Mouse (Mus musculus): Measurements from ENCODE around the gene Gh. TPM values are rescaled to one million over a fixed set of nuclear protein-coding genes. Genes with fewer than 3 reads are reported as not detected.

The Gh gene
- polyA plus RNA-seq, 1 experiment, result not detected

GRCm38 (mm10) chr11:106260826-106261450 lies 40.7 kb downstream of the Gh start:
- Histone ChIP-seq H3K4me3 (no peak overlapping the region), H3ac (ENCODE audit: control insufficient read depth, insufficient read length) (no peak overlapping the region), H3K79me2 (ENCODE audit: control insufficient read depth, insufficient read depth) (peaks cover 44% of the 10 kb centered on the region), H3K4me2 (ENCODE audit: low read depth) (no peak overlapping the region), H3K36me3 (ENCODE audit: control insufficient read depth, insufficient read depth) (peaks cover 33% of the 10 kb centered on the region), H3K27me3 (ENCODE audit: control insufficient read depth, insufficient read depth, insufficient read length) (no peaks in the 10 kb centered on the region)
- TF ChIP-seq POLR2AphosphoS2 (IDR thresholded peaks at IDR 0.05; ENCODE audit: insufficient read length, low read depth) (no peak), MAX (IDR thresholded peaks at IDR 0.05; ENCODE audit: low read depth) (no peak), USF1 (IDR thresholded peaks at IDR 0.05; ENCODE audit: low read depth) (no peak), SRF (IDR thresholded peaks at IDR 0.05; ENCODE audit: control insufficient read depth, insufficient read length, low read depth) (no peak), MYOD1 (IDR thresholded peaks at IDR 0.05; ENCODE audit: control insufficient read depth in 1 of 3, insufficient read length in 2 of 3, low read depth in 2 of 3) (no peak), REST (IDR thresholded peaks at IDR 0.05; ENCODE audit: insufficient read depth, insufficient read length) (no peak), E2F4 (IDR thresholded peaks at IDR 0.05; ENCODE audit: insufficient read depth) (no peak), TCF12 (IDR thresholded peaks at IDR 0.05; ENCODE audit: insufficient read depth, poor library complexity, severe bottlenecking) (no peak), CEBPB (IDR thresholded peaks at IDR 0.05; ENCODE audit: insufficient read depth, poor library complexity, severe bottlenecking) (no peak), MYOG (IDR thresholded peaks at IDR 0.05; ENCODE audit: control insufficient read depth in 1 of 3, insufficient read depth in 1 of 3, insufficient read length in 2 of 3, low read depth in 2 of 3) (no peak), POLR2A (IDR thresholded peaks at IDR 0.05; ENCODE audit: insufficient read length, low read depth) (no peak), TCF3 (IDR thresholded peaks at IDR 0.05; ENCODE audit: insufficient read length, low read depth) (no peak)

- no peaks in the 10 kb centered on the region for H3K27me3 ChIP-seq (ENCODE audit: control insufficient read depth, insufficient read depth, insufficient read length)
- peak overlapping the region; percentile 96 for H3K4me2 ChIP-seq (ENCODE audit: low read depth)
- peaks cover 17% of the 10 kb centered on the region for H3K36me3 ChIP-seq (ENCODE audit: control insufficient read depth, insufficient read depth)
- peaks cover 62% of the 10 kb centered on the region for H3K79me2 ChIP-seq (ENCODE audit: control insufficient read depth, insufficient read depth)
- peak overlapping the region; percentile 49 for H3ac ChIP-seq (ENCODE audit: control insufficient read depth, insufficient read length)
- peak overlapping the region; percentile 87 for H3K4me3 ChIP-seq
- no peak for TF ChIP-seq E2F4 (IDR thresholded peaks at IDR 0.05; ENCODE audit: insufficient read depth)
- TF ChIP-seq TCF12 (IDR thresholded peaks at IDR 0.05; ENCODE audit: insufficient read depth, poor library complexity, severe bottlenecking), result no peak
- no peak for TF ChIP-seq MAX (IDR thresholded peaks at IDR 0.05; ENCODE audit: low read depth)
- no peak for TF ChIP-seq REST (IDR thresholded peaks at IDR 0.05; ENCODE audit: insufficient read depth, insufficient read length)
Observed at GRCm38 (mm10) chr11:106256775-106257174, 44.9 kb downstream of the Gh start.

- H3K4me3 ChIP-seq, result peak within 1 kb of the TSS; percentile 87
- no peaks in the 10 kb centered on the region for H3K27me3 ChIP-seq (ENCODE audit: control insufficient read depth, insufficient read depth, insufficient read length)
- H3K4me2 ChIP-seq (ENCODE audit: low read depth), result peak within 1 kb of the TSS; percentile 96
- H3K36me3 ChIP-seq (ENCODE audit: control insufficient read depth, insufficient read depth), result peaks cover 23% of the 10 kb centered on the region
- H3ac ChIP-seq (ENCODE audit: control insufficient read depth, insufficient read length), result peak within 1 kb of the TSS; percentile 49
- peaks cover 60% of the 10 kb centered on the region for H3K79me2 ChIP-seq (ENCODE audit: control insufficient read depth, insufficient read depth)
- TF ChIP-seq TCF12 (IDR thresholded peaks at IDR 0.05; ENCODE audit: insufficient read depth, poor library complexity, severe bottlenecking) (no peak), POLR2AphosphoS2 (IDR thresholded peaks at IDR 0.05; ENCODE audit: insufficient read length, low read depth) (peak; percentile 88), USF1 (IDR thresholded peaks at IDR 0.05; ENCODE audit: low read depth) (peak; percentile 16), TCF3 (IDR thresholded peaks at IDR 0.05; ENCODE audit: insufficient read length, low read depth) (no peak), REST (IDR thresholded peaks at IDR 0.05; ENCODE audit: insufficient read depth, insufficient read length) (no peak), MAX (IDR thresholded peaks at IDR 0.05; ENCODE audit: low read depth) (peak; percentile 89), MYOG (IDR thresholded peaks at IDR 0.05; ENCODE audit: control insufficient read depth in 1 of 3, insufficient read depth in 1 of 3, insufficient read length in 2 of 3, low read depth in 2 of 3) (no peak), CEBPB (IDR thresholded peaks at IDR 0.05; ENCODE audit: insufficient read depth, poor library complexity, severe bottlenecking) (no peak), POLR2A (IDR thresholded peaks at IDR 0.05; ENCODE audit: insufficient read length, low read depth) (peak; percentile 92), E2F4 (IDR thresholded peaks at IDR 0.05; ENCODE audit: insufficient read depth) (no peak), MYOD1 (IDR thresholded peaks at IDR 0.05; ENCODE audit: control insufficient read depth in 1 of 3, insufficient read length in 2 of 3, low read depth in 2 of 3) (peak in 1 of 3 experiments; percentile 26)
Observed at GRCm38 (mm10) chr11:106255685-106256451, 45.8 kb downstream of the Gh start, which contains the start of the genes Ftsj3 and Psmc5. Gene Ftsj3, minus strand, starts transcription at chr11:106256079. Gene Psmc5, plus strand, starts transcription at chr11:106256154.

- Histone ChIP-seq H3K27me3 (ENCODE audit: control insufficient read depth, insufficient read depth, insufficient read length) (no peaks in the 10 kb centered on the region), H3K4me3 (peak overlapping the region; percentile 87), H3K79me2 (ENCODE audit: control insufficient read depth, insufficient read depth) (peaks cover 58% of the 10 kb centered on the region), H3K4me2 (ENCODE audit: low read depth) (peak overlapping the region; percentile 79), H3ac (ENCODE audit: control insufficient read depth, insufficient read length) (peak overlapping the region; percentile 49), H3K36me3 (ENCODE audit: control insufficient read depth, insufficient read depth) (peaks cover 30% of the 10 kb centered on the region)
- no peak for TF ChIP-seq CEBPB (IDR thresholded peaks at IDR 0.05; ENCODE audit: insufficient read depth, poor library complexity, severe bottlenecking)
- TF ChIP-seq MYOD1 (IDR thresholded peaks at IDR 0.05; ENCODE audit: control insufficient read depth in 1 of 3, insufficient read length in 2 of 3, low read depth in 2 of 3), result no peak
Observed at GRCm38 (mm10) chr11:106255174-106255573, 46.5 kb downstream of the Gh start.

GRCm38 (mm10) chr11:106254767-106255166 lies 46.9 kb downstream of the Gh start:
- peak overlapping the region; percentile 79 for H3K4me2 ChIP-seq (ENCODE audit: low read depth)
- H3K79me2 ChIP-seq (ENCODE audit: control insufficient read depth, insufficient read depth), result peaks cover 55% of the 10 kb centered on the region
- TF ChIP-seq POLR2AphosphoS2 (IDR thresholded peaks at IDR 0.05; ENCODE audit: insufficient read length, low read depth), result no peak
- no peak for TF ChIP-seq POLR2A (IDR thresholded peaks at IDR 0.05; ENCODE audit: insufficient read length, low read depth)
- no peak for TF ChIP-seq SRF (IDR thresholded peaks at IDR 0.05; ENCODE audit: control insufficient read depth, insufficient read length, low read depth)
- no peak for TF ChIP-seq TCF12 (IDR thresholded peaks at IDR 0.05; ENCODE audit: insufficient read depth, poor library complexity, severe bottlenecking)
- no peak for TF ChIP-seq TCF3 (IDR thresholded peaks at IDR 0.05; ENCODE audit: insufficient read length, low read depth)
- no peak for TF ChIP-seq E2F4 (IDR thresholded peaks at IDR 0.05; ENCODE audit: insufficient read depth)
- TF ChIP-seq MAX (IDR thresholded peaks at IDR 0.05; ENCODE audit: low read depth), result no peak
- TF ChIP-seq MYOG (IDR thresholded peaks at IDR 0.05; ENCODE audit: control insufficient read depth in 1 of 3, insufficient read depth in 1 of 3, insufficient read length in 2 of 3, low read depth in 2 of 3), result no peak
- no peak for TF ChIP-seq MYOD1 (IDR thresholded peaks at IDR 0.05; ENCODE audit: control insufficient read depth in 1 of 3, insufficient read length in 2 of 3, low read depth in 2 of 3)
- peak overlapping the region; percentile 87 for H3K4me3 ChIP-seq
- peak overlapping the region; percentile 49 for H3ac ChIP-seq (ENCODE audit: control insufficient read depth, insufficient read length)
- H3K27me3 ChIP-seq (ENCODE audit: control insufficient read depth, insufficient read depth, insufficient read length), result no peaks in the 10 kb centered on the region
- peaks cover 34% of the 10 kb centered on the region for H3K36me3 ChIP-seq (ENCODE audit: control insufficient read depth, insufficient read depth)
